Mouse (Mus musculus): ENCODE data around the gene Rnf212b.

GRCm38 (mm10) chr14:54885309-54885708, 71.4 kb downstream of the Rnf212b start:
- TF ChIP-seq GATA1 (IDR thresholded peaks at IDR 0.05; ENCODE audit: borderline replicate concordance, low read length) (no peak), FLI1 (IDR thresholded peaks at IDR 0.05; ENCODE audit: low read length) (no peak)
